Mouse (Mus musculus): Measurements from ENCODE around the gene Plod2.

DNA sequence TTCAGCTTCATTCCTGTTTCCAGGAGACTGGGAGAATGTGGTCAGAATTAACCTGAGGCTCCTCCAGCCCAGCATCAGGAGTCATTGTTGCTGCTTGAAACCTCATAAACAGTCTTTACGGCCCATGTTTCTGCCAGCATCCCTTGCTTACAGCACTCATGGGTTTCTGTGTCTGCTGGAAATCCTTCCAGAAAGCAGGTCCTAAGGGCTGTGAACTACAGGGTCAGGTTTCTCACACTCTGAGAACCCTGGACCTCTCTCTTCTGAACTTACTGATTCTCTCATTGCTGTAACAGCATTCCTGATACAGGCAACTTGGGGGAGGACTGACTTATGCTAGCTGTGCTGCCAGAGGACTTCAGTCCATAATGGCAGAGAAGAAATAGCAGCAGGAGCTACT is 22.4 kb downstream of the Plod2 start:
- TF ChIP-seq HCFC1 (IDR thresholded peaks at IDR 0.05; ENCODE audit: borderline replicate concordance, insufficient read depth, low read length) (no peak), CHD2 (IDR thresholded peaks at IDR 0.05; ENCODE audit: low read depth, low read length) (no peak)
